Mouse (Mus musculus): ENCODE measurements around the gene Plekhh2.

DNA sequence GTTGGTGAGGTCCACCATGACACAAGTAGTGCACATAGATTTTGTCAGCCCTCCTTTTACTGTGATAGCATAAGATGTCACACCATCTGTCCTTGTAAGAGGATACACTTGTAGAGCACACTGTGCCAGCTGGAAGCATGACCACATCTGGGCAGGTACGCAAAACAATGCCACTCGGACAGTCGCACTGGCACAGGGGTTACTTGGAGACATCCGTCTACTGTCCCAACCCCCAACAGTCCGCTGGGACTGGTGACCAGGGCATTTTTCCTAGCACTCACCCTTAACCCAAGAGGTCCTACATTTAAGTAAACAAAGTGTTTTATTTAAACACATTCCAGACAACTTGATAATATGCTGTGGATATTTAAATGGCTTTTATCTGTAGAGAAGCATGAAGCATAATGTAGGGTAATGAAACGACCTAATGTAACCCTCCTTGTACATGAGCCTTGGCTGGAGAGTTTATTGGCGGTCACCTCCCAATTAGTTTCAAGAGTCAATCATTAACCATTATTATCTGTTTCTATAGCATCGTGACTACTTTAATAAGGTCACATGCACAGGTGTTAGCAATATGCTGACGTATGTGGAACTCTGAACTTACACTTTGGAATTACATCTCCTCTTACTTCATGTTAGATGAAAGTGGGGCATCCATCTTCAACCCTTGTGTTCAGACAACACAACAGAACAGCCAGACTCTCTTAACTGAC, 138.8 kb downstream of the Plekhh2 start:
- TF ChIP-seq POLR2A (IDR thresholded peaks at IDR 0.05; ENCODE audit: borderline replicate concordance, control insufficient read depth, low read depth, low read length) (no peak), CTCF (IDR thresholded peaks at IDR 0.05; ENCODE audit: control insufficient read depth, insufficient read depth, low read length) (no peak)
